Mouse (Mus musculus) embryonic fibroblast, embryonic 13.5 days (primary cell): ENCODE data around the gene Fam78b.

ENCODE experiments used
- CTCF ChIP-seq: IDR thresholded peaks from 2 replicates; pipeline ENCODE4 v1.5.1; 2011; ENCODE audit warnings: mild to moderate bottlenecking, control low read depth, low read length, moderate library complexity, borderline replicate concordance; ENCODE audit not compliant: insufficient read depth
- POLR2A ChIP-seq: IDR thresholded peaks from 2 replicates; pipeline ENCODE4 v1.6.1; 2011; ENCODE audit warnings: low read depth, mild to moderate bottlenecking, control low read depth, low read length, moderate library complexity

DNA sequence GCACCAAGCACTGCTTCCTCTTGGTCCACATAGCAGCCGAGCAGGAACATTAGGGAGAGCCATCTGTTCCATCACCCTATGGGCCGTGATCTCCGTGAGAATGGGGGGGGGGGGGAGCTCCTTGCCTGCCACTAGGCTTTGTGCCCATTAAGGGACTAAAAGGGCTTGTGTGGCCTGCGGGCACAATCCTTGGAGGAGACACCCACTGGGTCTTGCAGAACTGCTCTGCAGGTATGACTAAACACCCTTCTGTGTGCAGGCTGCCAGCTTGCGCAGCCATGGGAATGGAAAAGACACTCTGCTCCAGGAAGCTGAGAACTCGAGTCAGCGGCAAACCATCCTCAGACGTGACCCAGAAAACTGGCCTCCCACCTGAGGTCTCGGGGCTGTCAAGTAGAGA is 68.5 kb downstream of the Fam78b start:
- TF ChIP-seq POLR2A (no peak), CTCF (no peak)
